Mouse (Mus musculus) thymus, adult 2 months (tissue): ENCODE data around the gene Mustn1.

ENCODE experiments used
- CTCF ChIP-seq: fragments of 200-500 bp; IDR thresholded peaks from 2 replicates; pipeline ENCODE4 v1.5.1; 2012; ENCODE audit warnings: mild to moderate bottlenecking, control low read depth, low read length, moderate library complexity, borderline replicate concordance; ENCODE audit not compliant: control insufficient read depth, poor library complexity, insufficient read depth; ENCODE audit errors: extremely low read depth
- POLR2A ChIP-seq: fragments of 200-500 bp; IDR thresholded peaks from 2 replicates; pipeline ENCODE4 v1.6.1; 2012; ENCODE audit warnings: mild to moderate bottlenecking, low read length, control low read depth, moderate library complexity; ENCODE audit not compliant: control insufficient read depth, poor library complexity, insufficient read depth; ENCODE audit errors: extremely low read depth

GRCm38 (mm10) chr14:30916516-30916915, 37.5 kb downstream of the Mustn1 start:
- no peak for TF ChIP-seq CTCF
- no peak for TF ChIP-seq POLR2A
